Mouse (Mus musculus): ENCODE results near the gene Brd1. TPM values are rescaled to one million over a fixed set of nuclear protein-coding genes. Genes with fewer than 3 reads are reported as not detected.

Brd1 gene
- total and polyA plus RNA-seq, 2 experiments from 2014 or later: 9.9 to 36.8 TPM

DNA sequence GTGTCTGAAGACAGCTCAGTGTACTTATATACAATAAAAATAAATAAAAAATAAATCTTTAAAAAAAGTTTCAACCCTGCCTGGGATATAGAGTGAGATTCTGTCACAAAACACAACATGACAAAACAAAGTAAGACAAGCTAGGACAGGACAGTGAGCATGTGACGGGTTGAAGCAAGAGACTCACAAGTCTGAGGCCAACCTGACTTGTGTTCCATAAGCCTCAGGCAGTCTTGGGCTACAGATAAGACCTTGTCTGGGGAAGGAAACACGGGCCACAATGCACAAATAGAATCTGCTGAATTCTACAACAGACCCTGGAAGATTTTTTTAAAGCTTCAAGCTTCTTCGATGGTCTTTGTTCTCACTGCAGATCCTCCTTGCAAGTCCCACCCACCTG lies 6.8 kb downstream of the Brd1 start:
- Histone ChIP-seq H3K27me3 (ENCODE audit: control insufficient read depth, insufficient read depth, low read length) (no peaks in the 10 kb centered on the region), H3K36me3 (replicated peaks; ENCODE audit: control insufficient read depth, insufficient read depth, low read length) (peaks cover 69% of the 10 kb centered on the region), H3K27ac (ENCODE audit: low read depth) (no peak overlapping the region), H3K4me1 (ENCODE audit: control insufficient read depth, insufficient read depth) (peaks cover 15% of the 10 kb centered on the region), H3K9ac (replicated peaks; ENCODE audit: low read depth, low read length) (no peak overlapping the region), H3K4me3 (ENCODE audit: low read depth, low read length) (no peak overlapping the region), H3K4me2 (ENCODE audit: low read depth, low read length) (no peak overlapping the region), H3K9me3 (replicated peaks; ENCODE audit: control insufficient read depth, low read length) (no peaks in the 10 kb centered on the region)
- ATAC-seq (ENCODE audit: insufficient read depth, low read depth): no peak
- WGBS: 70% methylated on average over 3 of the region's 3 CpGs
- no peak for DNase-seq (ENCODE audit: low spot score)
- TF ChIP-seq CTCF (IDR thresholded peaks at IDR 0.05; ENCODE audit: low read depth): no peak
- no peak for TF ChIP-seq EP300 (IDR thresholded peaks at IDR 0.05; ENCODE audit: low read depth)

DNA sequence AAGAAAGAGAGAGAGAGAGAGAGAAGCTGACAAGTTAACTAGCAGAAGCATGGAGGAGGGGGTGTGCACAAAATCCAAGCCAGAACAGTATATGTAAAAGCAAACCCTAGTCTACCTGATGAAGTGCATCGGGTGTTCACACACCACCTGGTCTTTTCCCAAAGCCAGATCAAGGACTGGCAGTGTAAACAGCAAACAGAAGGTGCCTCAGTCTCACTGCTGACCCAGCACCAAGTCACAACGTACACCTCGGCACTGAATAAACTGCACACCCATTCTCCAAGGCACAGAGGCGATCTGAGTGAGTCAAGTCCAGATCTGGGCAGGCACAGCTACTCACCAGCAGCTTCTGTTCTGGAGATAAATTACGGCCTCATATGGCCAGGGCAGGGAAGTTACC lies 9.0 kb downstream of the Brd1 start:
- no peak for TF ChIP-seq EP300 (IDR thresholded peaks at IDR 0.05; ENCODE audit: low read depth)
- TF ChIP-seq CTCF (IDR thresholded peaks at IDR 0.05; ENCODE audit: low read depth): no peak
- H3K27ac ChIP-seq (ENCODE audit: low read depth): no peak overlapping the region
- WGBS: 75% methylated on average over 5 of the region's 5 CpGs

DNA sequence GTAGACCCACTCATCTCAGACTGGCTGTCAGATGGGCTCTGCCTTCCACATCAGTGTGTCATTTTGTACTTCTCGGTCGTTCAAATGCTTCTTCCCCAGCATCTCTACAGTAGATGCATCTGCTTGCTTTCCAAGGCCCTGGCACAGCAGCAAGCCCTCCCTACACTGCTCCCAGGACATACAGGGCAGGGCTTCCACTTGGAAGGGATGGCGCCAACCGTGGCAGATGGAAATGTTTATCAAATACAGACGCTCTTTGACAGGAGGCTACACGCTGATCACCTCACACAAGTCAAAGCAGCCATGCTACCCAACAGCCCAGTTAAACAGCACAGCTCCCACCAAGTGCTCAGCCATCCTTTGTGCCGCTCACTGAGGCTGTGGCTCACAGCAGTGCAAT lies 9.7 kb downstream of the Brd1 start:
- WGBS: 72% methylated on average over 7 of the region's 7 CpGs
- TF ChIP-seq CTCF (IDR thresholded peaks at IDR 0.05; ENCODE audit: low read depth) (no peak), EP300 (IDR thresholded peaks at IDR 0.05; ENCODE audit: low read depth) (no peak)
- DNase-seq (ENCODE audit: low spot score) (no peak), ATAC-seq (ENCODE audit: insufficient read depth, low read depth) (no peak)
- no peak overlapping the region for H3K4me3 ChIP-seq (ENCODE audit: low read depth, low read length)
- H3K4me2 ChIP-seq (ENCODE audit: low read depth, low read length): no peak overlapping the region
- H3K27me3 ChIP-seq (ENCODE audit: control insufficient read depth, insufficient read depth, low read length): no peaks in the 10 kb centered on the region
- H3K9me3 ChIP-seq (replicated peaks; ENCODE audit: control insufficient read depth, low read length): no peaks in the 10 kb centered on the region
- peaks cover 72% of the 10 kb centered on the region for H3K36me3 ChIP-seq (replicated peaks; ENCODE audit: control insufficient read depth, insufficient read depth, low read length)
- H3K27ac ChIP-seq (ENCODE audit: low read depth): no peak overlapping the region
- H3K4me1 ChIP-seq (ENCODE audit: control insufficient read depth, insufficient read depth): no peaks in the 10 kb centered on the region
- H3K9ac ChIP-seq (replicated peaks; ENCODE audit: low read depth, low read length): no peak overlapping the region

More for the DNA sequence above, 9.0 kb downstream of the Brd1 start:
- no peak overlapping the region for H3K4me3 ChIP-seq (ENCODE audit: low read depth, low read length)
- no peak overlapping the region for H3K9ac ChIP-seq (replicated peaks; ENCODE audit: low read depth, low read length)
- peaks cover 75% of the 10 kb centered on the region for H3K36me3 ChIP-seq (replicated peaks; ENCODE audit: control insufficient read depth, insufficient read depth, low read length)
- H3K4me1 ChIP-seq (ENCODE audit: control insufficient read depth, insufficient read depth): no peaks in the 10 kb centered on the region
- no peaks in the 10 kb centered on the region for H3K9me3 ChIP-seq (replicated peaks; ENCODE audit: control insufficient read depth, low read length)
- H3K27me3 ChIP-seq (ENCODE audit: control insufficient read depth, insufficient read depth, low read length): no peaks in the 10 kb centered on the region
- H3K4me2 ChIP-seq (ENCODE audit: low read depth, low read length): no peak overlapping the region
- no peak for ATAC-seq (ENCODE audit: insufficient read depth, low read depth)
- DNase-seq (ENCODE audit: low spot score): no peak

DNA sequence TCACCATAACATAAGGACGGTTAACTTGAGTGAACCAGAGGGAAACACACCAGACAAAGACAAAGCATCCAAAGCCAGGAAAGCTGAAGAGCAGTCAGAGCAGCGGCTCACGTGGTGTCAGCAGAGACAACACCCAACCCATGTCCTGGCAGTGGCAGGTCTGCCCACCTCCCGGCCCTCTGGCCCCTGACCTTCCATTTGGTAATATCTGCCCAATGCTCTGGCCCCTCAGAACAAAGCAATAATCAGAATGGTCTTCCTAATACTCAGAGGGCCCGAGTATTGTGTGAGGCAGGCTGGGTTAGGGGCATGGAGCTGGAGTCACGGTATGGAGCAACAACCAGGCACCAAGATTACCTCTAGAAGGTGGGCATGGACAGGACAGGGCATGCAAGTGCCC lies 10.8 kb downstream of the Brd1 start:
- ATAC-seq (ENCODE audit: insufficient read depth, low read depth): no peak
- TF ChIP-seq EP300 (IDR thresholded peaks at IDR 0.05; ENCODE audit: low read depth) (no peak), CTCF (IDR thresholded peaks at IDR 0.05; ENCODE audit: low read depth) (no peak)
- no peaks in the 10 kb centered on the region for H3K27me3 ChIP-seq (ENCODE audit: control insufficient read depth, insufficient read depth, low read length)
- H3K4me2 ChIP-seq (ENCODE audit: low read depth, low read length): no peak overlapping the region
- H3K9ac ChIP-seq (replicated peaks; ENCODE audit: low read depth, low read length): no peak overlapping the region
- H3K36me3 ChIP-seq (replicated peaks; ENCODE audit: control insufficient read depth, insufficient read depth, low read length): peaks cover 67% of the 10 kb centered on the region
- no peaks in the 10 kb centered on the region for H3K9me3 ChIP-seq (replicated peaks; ENCODE audit: control insufficient read depth, low read length)
- no peaks in the 10 kb centered on the region for H3K4me1 ChIP-seq (ENCODE audit: control insufficient read depth, insufficient read depth)
- WGBS: 78% methylated on average over 6 of the region's 6 CpGs
- DNase-seq (ENCODE audit: low spot score): no peak
- H3K27ac ChIP-seq (ENCODE audit: low read depth): no peak overlapping the region
- H3K4me3 ChIP-seq (ENCODE audit: low read depth, low read length): no peak overlapping the region

DNA sequence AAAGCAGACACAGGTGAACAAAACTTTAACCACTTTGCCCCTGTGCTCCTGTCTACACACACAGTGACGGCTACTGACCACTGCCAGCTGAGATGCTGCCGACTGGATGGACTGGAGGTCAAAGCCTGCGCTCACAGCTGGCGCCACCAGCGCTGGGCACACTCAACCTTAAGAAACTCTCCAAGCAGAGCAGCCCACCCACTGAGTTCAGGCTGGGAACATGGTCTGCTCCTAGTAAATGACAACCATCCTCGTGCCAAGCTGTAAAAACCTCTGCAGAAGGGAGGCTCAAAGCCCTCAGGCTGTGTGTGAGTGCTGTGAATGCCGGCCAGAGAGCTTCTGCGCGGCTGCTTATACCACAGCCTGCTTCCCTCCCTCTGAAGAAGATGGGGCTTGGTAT lies 16.8 kb downstream of the Brd1 start:
- Histone ChIP-seq H3K4me3 (ENCODE audit: low read depth, low read length) (no peak overlapping the region), H3K4me1 (ENCODE audit: control insufficient read depth, insufficient read depth) (no peaks in the 10 kb centered on the region), H3K27me3 (ENCODE audit: control insufficient read depth, insufficient read depth, low read length) (no peaks in the 10 kb centered on the region), H3K4me2 (ENCODE audit: low read depth, low read length) (no peak overlapping the region), H3K9ac (replicated peaks; ENCODE audit: low read depth, low read length) (no peak overlapping the region), H3K9me3 (replicated peaks; ENCODE audit: control insufficient read depth, low read length) (no peaks in the 10 kb centered on the region), H3K27ac (ENCODE audit: low read depth) (no peak overlapping the region), H3K36me3 (replicated peaks; ENCODE audit: control insufficient read depth, insufficient read depth, low read length) (peaks cover 75% of the 10 kb centered on the region)
- DNase-seq (ENCODE audit: low spot score) (no peak), ATAC-seq (ENCODE audit: insufficient read depth, low read depth) (no peak)
- WGBS: 76% methylated on average over 9 of the region's 9 CpGs
- no peak for TF ChIP-seq CTCF (IDR thresholded peaks at IDR 0.05; ENCODE audit: low read depth)
- TF ChIP-seq EP300 (IDR thresholded peaks at IDR 0.05; ENCODE audit: low read depth): no peak

DNA sequence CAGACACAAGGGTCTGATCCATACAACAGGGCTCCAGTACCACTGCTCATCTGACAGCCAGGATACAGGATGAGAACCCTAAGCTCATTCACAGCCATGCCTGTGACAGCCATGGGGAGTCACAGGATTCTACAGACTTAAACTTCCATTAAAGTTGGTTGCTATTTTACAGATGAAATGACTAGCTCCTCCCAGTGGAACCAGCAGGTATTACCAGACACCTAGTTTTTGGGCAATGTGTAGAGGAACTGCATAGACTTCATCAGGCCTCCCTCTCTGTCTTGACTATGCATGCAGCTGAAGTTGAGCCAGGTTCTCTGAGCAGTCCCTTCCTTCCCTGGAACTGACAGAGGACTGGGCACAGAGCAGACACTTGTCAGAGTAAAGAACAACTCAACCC lies 17.7 kb downstream of the Brd1 start:
- DNase-seq (ENCODE audit: low spot score): peak; percentile 17
- ATAC-seq (ENCODE audit: insufficient read depth, low read depth): no peak
- Histone ChIP-seq H3K4me1 (ENCODE audit: control insufficient read depth, insufficient read depth) (no peaks in the 10 kb centered on the region), H3K9me3 (replicated peaks; ENCODE audit: control insufficient read depth, low read length) (no peaks in the 10 kb centered on the region), H3K9ac (replicated peaks; ENCODE audit: low read depth, low read length) (no peak overlapping the region), H3K27ac (ENCODE audit: low read depth) (no peak overlapping the region), H3K27me3 (ENCODE audit: control insufficient read depth, insufficient read depth, low read length) (no peaks in the 10 kb centered on the region), H3K4me2 (ENCODE audit: low read depth, low read length) (no peak overlapping the region), H3K36me3 (replicated peaks; ENCODE audit: control insufficient read depth, insufficient read depth, low read length) (peaks cover 80% of the 10 kb centered on the region), H3K4me3 (ENCODE audit: low read depth, low read length) (no peak overlapping the region)
- TF ChIP-seq EP300 (IDR thresholded peaks at IDR 0.05; ENCODE audit: low read depth): no peak
- TF ChIP-seq CTCF (IDR thresholded peaks at IDR 0.05; ENCODE audit: low read depth): peak; percentile 45

All from heart, postnatal 0 days (tissue).